Mouse (Mus musculus): Measurements from ENCODE around the gene Zfp629. TPM values are rescaled to one million over a fixed set of nuclear protein-coding genes. Genes with fewer than 3 reads are reported as not detected.
A peak's percentile ranks its signal among the peaks of the same experiment; 100 is the strongest.

Gene Zfp629
- polyA plus RNA-seq, 1 experiment = 5.2 TPM

DNA sequence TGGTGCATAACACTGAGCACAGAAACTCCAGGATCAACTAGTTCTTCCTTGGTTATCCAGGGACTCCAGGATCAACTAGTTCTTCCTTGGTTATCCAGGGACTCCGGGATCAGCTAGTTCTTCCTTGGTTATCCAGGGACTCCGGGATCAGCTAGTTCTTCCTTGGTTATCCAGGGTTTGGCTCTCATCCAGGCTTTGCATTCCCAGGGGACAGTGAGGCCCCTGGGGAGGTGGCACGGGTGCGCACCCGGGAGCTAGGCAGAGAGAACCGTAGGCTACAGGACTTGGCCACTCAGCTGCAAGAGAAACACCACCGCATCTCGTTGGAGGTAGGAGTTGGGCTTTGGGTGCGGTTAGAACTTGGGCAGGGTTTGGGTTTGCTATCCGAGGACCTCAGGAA, 24.5 kb downstream of the Zfp629 start:
- peaks cover 60% of the 10 kb centered on the region for H3K36me3 ChIP-seq (ENCODE audit: control insufficient read depth, insufficient read depth)
- no peak overlapping the region for H3K4me3 ChIP-seq (ENCODE audit: insufficient read depth, poor library complexity, severe bottlenecking)
- H3K79me3 ChIP-seq (ENCODE audit: low read depth) = peaks cover 11% of the 10 kb centered on the region
- H3ac ChIP-seq (ENCODE audit: control insufficient read depth, insufficient read length, low read depth) = no peak overlapping the region
- no peak for TF ChIP-seq USF1 (IDR thresholded peaks at IDR 0.05; ENCODE audit: low read depth)
- TF ChIP-seq FOSL1 (IDR thresholded peaks at IDR 0.05; ENCODE audit: insufficient read depth, low read length, poor library complexity, severe bottlenecking) = no peak
- TF ChIP-seq CTCF (IDR thresholded peaks at IDR 0.05; ENCODE audit: control insufficient read depth, insufficient read depth, insufficient read length) = no peak
- TF ChIP-seq MYOD1 (IDR thresholded peaks at IDR 0.05; ENCODE audit: control insufficient read depth, insufficient read length, low read depth) = no peak
- no peaks in the 10 kb centered on the region for H3K27me3 ChIP-seq (ENCODE audit: control insufficient read depth, insufficient read depth, insufficient read length)
- H3K79me2 ChIP-seq (ENCODE audit: control insufficient read depth, insufficient read depth) = peaks cover 12% of the 10 kb centered on the region

GRCm38 (mm10) chr7:127589637-127590036, 26.0 kb downstream of the Zfp629 start:
- H3K79me2 ChIP-seq (ENCODE audit: control insufficient read depth, insufficient read depth) = peaks cover 12% of the 10 kb centered on the region
- no peak for TF ChIP-seq USF1 (IDR thresholded peaks at IDR 0.05; ENCODE audit: low read depth)
- no peak for TF ChIP-seq FOSL1 (IDR thresholded peaks at IDR 0.05; ENCODE audit: insufficient read depth, low read length, poor library complexity, severe bottlenecking)
- no peak for TF ChIP-seq CTCF (IDR thresholded peaks at IDR 0.05; ENCODE audit: control insufficient read depth, insufficient read depth, insufficient read length)
- TF ChIP-seq MYOD1 (IDR thresholded peaks at IDR 0.05; ENCODE audit: control insufficient read depth, insufficient read length, low read depth) = no peak
- TF ChIP-seq MAX (IDR thresholded peaks at IDR 0.05) = no peak
- no peak for TF ChIP-seq CEBPB (IDR thresholded peaks at IDR 0.05; ENCODE audit: low read depth)
- no peak for TF ChIP-seq MYOG (IDR thresholded peaks at IDR 0.05; ENCODE audit: control insufficient read depth, extremely low read depth, insufficient read length)
- H3K36me3 ChIP-seq (ENCODE audit: control insufficient read depth, insufficient read depth) = peaks cover 46% of the 10 kb centered on the region
- H3K79me3 ChIP-seq (ENCODE audit: low read depth) = peaks cover 11% of the 10 kb centered on the region
- H3K27me3 ChIP-seq (ENCODE audit: control insufficient read depth, insufficient read depth, insufficient read length) = no peaks in the 10 kb centered on the region
- peak overlapping the region; percentile 85 for H3ac ChIP-seq (ENCODE audit: control insufficient read depth, insufficient read length, low read depth)
- H3K4me3 ChIP-seq (ENCODE audit: insufficient read depth, poor library complexity, severe bottlenecking) = peak overlapping the region; percentile 78

GRCm38 (mm10) chr7:127588901-127589300, 26.7 kb downstream of the Zfp629 start:
- Histone ChIP-seq H3K79me3 (ENCODE audit: low read depth) (peaks cover 11% of the 10 kb centered on the region), H3K79me2 (ENCODE audit: control insufficient read depth, insufficient read depth) (peaks cover 12% of the 10 kb centered on the region), H3K4me3 (ENCODE audit: insufficient read depth, poor library complexity, severe bottlenecking) (peak overlapping the region; percentile 78), H3ac (ENCODE audit: control insufficient read depth, insufficient read length, low read depth) (peak overlapping the region; percentile 85), H3K27me3 (ENCODE audit: control insufficient read depth, insufficient read depth, insufficient read length) (no peaks in the 10 kb centered on the region), H3K36me3 (ENCODE audit: control insufficient read depth, insufficient read depth) (peaks cover 38% of the 10 kb centered on the region)
- no peak for TF ChIP-seq CEBPB (IDR thresholded peaks at IDR 0.05; ENCODE audit: low read depth)
- no peak for TF ChIP-seq MYOG (IDR thresholded peaks at IDR 0.05; ENCODE audit: control insufficient read depth, extremely low read depth, insufficient read length)
- no peak for TF ChIP-seq MAX (IDR thresholded peaks at IDR 0.05)
- no peak for TF ChIP-seq CTCF (IDR thresholded peaks at IDR 0.05; ENCODE audit: control insufficient read depth, insufficient read depth, insufficient read length)
- no peak for TF ChIP-seq FOSL1 (IDR thresholded peaks at IDR 0.05; ENCODE audit: insufficient read depth, low read length, poor library complexity, severe bottlenecking)
- TF ChIP-seq MYOD1 (IDR thresholded peaks at IDR 0.05; ENCODE audit: control insufficient read depth, insufficient read length, low read depth) = no peak
- no peak for TF ChIP-seq USF1 (IDR thresholded peaks at IDR 0.05; ENCODE audit: low read depth)

GRCm38 (mm10) chr7:127588011-127588871, 27.4 kb downstream of the Zfp629 start, which contains the start of the genes Ccdc189 and Rnf40:
Gene Ccdc189, minus strand, starts transcription at chr7:127588595.
Gene Rnf40, plus strand, starts transcription at chr7:127588767.
- peak within 1 kb of the TSS; percentile 78 for H3K4me3 ChIP-seq (ENCODE audit: insufficient read depth, poor library complexity, severe bottlenecking)
- H3ac ChIP-seq (ENCODE audit: control insufficient read depth, insufficient read length, low read depth) = peak within 1 kb of the TSS; percentile 85
- peaks cover 38% of the 10 kb centered on the region for H3K36me3 ChIP-seq (ENCODE audit: control insufficient read depth, insufficient read depth)
- no peak for TF ChIP-seq CEBPB (IDR thresholded peaks at IDR 0.05; ENCODE audit: low read depth)
- no peak for TF ChIP-seq CTCF (IDR thresholded peaks at IDR 0.05; ENCODE audit: control insufficient read depth, insufficient read depth, insufficient read length)
- TF ChIP-seq USF1 (IDR thresholded peaks at IDR 0.05; ENCODE audit: low read depth) = peak; percentile 22
- TF ChIP-seq MAX (IDR thresholded peaks at IDR 0.05) = peak; percentile 73
- TF ChIP-seq FOSL1 (IDR thresholded peaks at IDR 0.05; ENCODE audit: insufficient read depth, low read length, poor library complexity, severe bottlenecking) = no peak
- no peak for TF ChIP-seq MYOG (IDR thresholded peaks at IDR 0.05; ENCODE audit: control insufficient read depth, extremely low read depth, insufficient read length)
- no peak for TF ChIP-seq MYOD1 (IDR thresholded peaks at IDR 0.05; ENCODE audit: control insufficient read depth, insufficient read length, low read depth)
- H3K27me3 ChIP-seq (ENCODE audit: control insufficient read depth, insufficient read depth, insufficient read length) = no peaks in the 10 kb centered on the region
- H3K79me3 ChIP-seq (ENCODE audit: low read depth) = peaks cover 11% of the 10 kb centered on the region
- peaks cover 12% of the 10 kb centered on the region for H3K79me2 ChIP-seq (ENCODE audit: control insufficient read depth, insufficient read depth)

DNA sequence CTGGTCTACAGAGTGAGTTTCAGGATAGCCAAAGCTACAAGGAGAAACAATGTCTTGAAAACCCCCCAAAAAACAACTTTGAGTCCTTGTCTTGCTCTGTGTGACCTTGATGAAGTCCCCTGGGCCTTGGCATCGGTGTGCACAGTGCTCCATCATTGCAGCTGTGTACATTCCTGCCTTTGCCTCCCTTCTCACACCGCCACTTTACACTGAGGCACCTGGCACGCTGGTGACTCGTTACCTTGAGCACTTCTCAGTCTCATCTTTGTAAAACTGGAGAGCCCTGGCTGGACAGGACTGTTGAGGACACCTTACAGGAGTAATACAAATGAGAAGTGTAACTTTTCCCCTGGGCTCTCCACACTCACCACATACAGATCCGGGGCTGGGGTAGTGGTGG, 28.4 kb downstream of the Zfp629 start:
- peaks cover 12% of the 10 kb centered on the region for H3K79me2 ChIP-seq (ENCODE audit: control insufficient read depth, insufficient read depth)
- no peak overlapping the region for H3ac ChIP-seq (ENCODE audit: control insufficient read depth, insufficient read length, low read depth)
- peaks cover 11% of the 10 kb centered on the region for H3K79me3 ChIP-seq (ENCODE audit: low read depth)
- H3K4me3 ChIP-seq (ENCODE audit: insufficient read depth, poor library complexity, severe bottlenecking) = no peak overlapping the region
- no peaks in the 10 kb centered on the region for H3K27me3 ChIP-seq (ENCODE audit: control insufficient read depth, insufficient read depth, insufficient read length)
- TF ChIP-seq MYOG (IDR thresholded peaks at IDR 0.05; ENCODE audit: control insufficient read depth, extremely low read depth, insufficient read length) = no peak
- H3K36me3 ChIP-seq (ENCODE audit: control insufficient read depth, insufficient read depth) = peaks cover 37% of the 10 kb centered on the region

Data from C2C12 (cell line).